Comparison of ENCODE assay signal across 8 mouse cellular contexts in genomic region chr3:89244158-89244981, GRCm38 (mm10). TPM values are rescaled to one million over a fixed set of nuclear protein-coding genes. Genes with fewer than 3 reads are reported as not detected.
DNase-seq lines count a peak whose midpoint lies in the region; ATAC-seq and TF ChIP-seq lines count a peak whose summit lies in the region.

No protein-coding gene starts in this region.

- no peak for TF ChIP-seq POLR2A in lung, adult 2 months (IDR thresholded peaks at IDR 0.05; ENCODE audit: borderline replicate concordance, extremely low read depth, low read depth, low read length)

- 0 out of 2 replicates have a peak, but pooled peaks have one; percentile 9 for ATAC-seq in heart, embryonic 15.5 days (replicated peaks; ENCODE audit: insufficient number of reproducible peaks, insufficient read depth, low FRiP score, low read depth)
- peak; percentile 43 for ATAC-seq in midbrain, embryonic 15.5 days (replicated peaks)

- 26% methylated on average over 25 of the region's 25 CpGs for WGBS in lung, adult 2 months
- WGBS in heart, embryonic 15.5 days: 14% methylated on average over 25 of the region's 25 CpGs
- WGBS in midbrain, embryonic 15.5 days: 8% methylated on average over 25 of the region's 25 CpGs

- H3K27me3 ChIP-seq in heart, embryonic 15.5 days: peaks cover 20% of the 10 kb centered on the region
- H3K27me3 ChIP-seq in midbrain, embryonic 15.5 days (replicated peaks): no peaks in the 10 kb centered on the region

- 0 out of 2 replicates have a peak, but pooled peaks have one; percentile 13 for TF ChIP-seq CTCF in lung, adult 2 months (IDR thresholded peaks at IDR 0.05; ENCODE audit: insufficient read depth, low read length)

- H3K4me2 ChIP-seq in heart, embryonic 15.5 days: peak overlapping the region; percentile 82
- H3K4me2 ChIP-seq in midbrain, embryonic 15.5 days: peak overlapping the region; percentile 92

- peak overlapping the region; percentile 29; the same call in 1 of the 2 replicates for H3K27ac ChIP-seq in heart, embryonic 15.5 days
- H3K27ac ChIP-seq in midbrain, embryonic 15.5 days: peak overlapping the region; percentile 97

- no peaks in the 10 kb centered on the region for H3K36me3 ChIP-seq in heart, embryonic 15.5 days
- peaks cover 28% of the 10 kb centered on the region for H3K36me3 ChIP-seq in midbrain, embryonic 15.5 days (replicated peaks)

- no peaks in the 10 kb centered on the region for H3K9me3 ChIP-seq in heart, embryonic 15.5 days (replicated peaks)
- no peaks in the 10 kb centered on the region for H3K9me3 ChIP-seq in midbrain, embryonic 15.5 days

- peak overlapping the region; percentile 32; the same call in 1 of the 2 replicates for H3K9ac ChIP-seq in heart, embryonic 15.5 days
- peak overlapping the region; percentile 53 for H3K9ac ChIP-seq in midbrain, embryonic 15.5 days

- H3K4me1 ChIP-seq in lung, adult 2 months (ENCODE audit: control insufficient read depth, insufficient read depth, low read length): peaks cover 8% of the 10 kb centered on the region; the same call in 1 of the 2 replicates
- H3K4me1 ChIP-seq in heart, embryonic 15.5 days (replicated peaks): peaks cover 40% of the 10 kb centered on the region
- H3K4me1 ChIP-seq in midbrain, embryonic 15.5 days: peaks cover 39% of the 10 kb centered on the region

- peak; percentile 32 for DNase-seq in lung, adult 2 months
- no peak for DNase-seq in lung, postnatal 25 days (ENCODE audit: low spot score)
- peak; percentile 76 for DNase-seq in cerebellum, adult 11-12 months
- peak; percentile 62 to 79 for DNase-seq in kidney, postnatal 36 days
- no peak for DNase-seq in adipocyte (ENCODE audit: low spot score)
- no peak for DNase-seq in ovary, postnatal 36 days (ENCODE audit: low spot score)

- peak overlapping the region; percentile 21 for H3K4me3 ChIP-seq in lung, adult 2 months (replicated peaks; ENCODE audit: extremely low read depth, low read depth, low read length)
- H3K4me3 ChIP-seq in heart, embryonic 15.5 days: peak overlapping the region; percentile 90
- H3K4me3 ChIP-seq in midbrain, embryonic 15.5 days: peak overlapping the region; percentile 78

RNA-seq across cellular contexts. Expression of gene Krtcap2, which starts 1.4 kb away (rescaled TPM):
- polyA plus RNA-seq in lung, adult 2 months (2012; rRNA removed): 189 and 252 TPM in 2 replicates
- polyA plus RNA-seq in heart, embryonic 15.5 days (2015; fragmentation: Nextera tagmentation; extraction: Ambion mirVana): 189 and 207 TPM in 2 replicates
- polyA plus RNA-seq in midbrain, embryonic 15.5 days (2015; fragmentation: Nextera tagmentation; extraction: Ambion mirVana): 177 and 185 TPM in 2 replicates

RNA-seq across cellular contexts. Expression of gene Trim46, which starts 1.7 kb away (rescaled TPM):
- polyA plus RNA-seq in lung, adult 2 months (2012; rRNA removed): 11.0 and 11.8 TPM in 2 replicates
- 0.79 and 2.2 TPM in 2 replicates for polyA plus RNA-seq in heart, embryonic 15.5 days (2015; fragmentation: Nextera tagmentation; extraction: Ambion mirVana)
- polyA plus RNA-seq in midbrain, embryonic 15.5 days (2015; fragmentation: Nextera tagmentation; extraction: Ambion mirVana): 95.9 and 97.9 TPM in 2 replicates

RNA-seq across cellular contexts. Expression of gene Dpm3, which starts 14.8 kb away (rescaled TPM):
- polyA plus RNA-seq in lung, adult 2 months (2012; rRNA removed): 411 and 476 TPM in 2 replicates
- polyA plus RNA-seq in heart, embryonic 15.5 days (2015; fragmentation: Nextera tagmentation; extraction: Ambion mirVana): 88.4 and 88.7 TPM in 2 replicates
- 65.8 and 69.1 TPM in 2 replicates for polyA plus RNA-seq in midbrain, embryonic 15.5 days (2015; fragmentation: Nextera tagmentation; extraction: Ambion mirVana)

RNA-seq across cellular contexts. Expression of gene Muc1, which starts 15.5 kb away (rescaled TPM):
- polyA plus RNA-seq in lung, adult 2 months (2012; rRNA removed): 294 and 354 TPM in 2 replicates
- 1.6 and 7.0 TPM in 2 replicates for polyA plus RNA-seq in heart, embryonic 15.5 days (2015; fragmentation: Nextera tagmentation; extraction: Ambion mirVana)
- polyA plus RNA-seq in midbrain, embryonic 15.5 days (2015; fragmentation: Nextera tagmentation; extraction: Ambion mirVana): 0.93 and 1.3 TPM in 2 replicates

RNA-seq across cellular contexts. Expression of gene Mtx1, which starts 17.5 kb away (rescaled TPM):
- 107 and 110 TPM in 2 replicates for polyA plus RNA-seq in lung, adult 2 months (2012; rRNA removed)
- polyA plus RNA-seq in heart, embryonic 15.5 days (2015; fragmentation: Nextera tagmentation; extraction: Ambion mirVana): 106 and 119 TPM in 2 replicates
- 159 and 161 TPM in 2 replicates for polyA plus RNA-seq in midbrain, embryonic 15.5 days (2015; fragmentation: Nextera tagmentation; extraction: Ambion mirVana)

Comparison
In these comparisons a context has a peak if more than half of its experiments do, and no peak if none do; other contexts are left out.
1. DNase-seq: peak in lung, adult 2 months (single experiment), cerebellum, adult 11-12 months (single experiment) and kidney, postnatal 36 days (2 of 2); none in lung, postnatal 25 days (single experiment), adipocyte (single experiment) and ovary, postnatal 36 days (single experiment).
2. H3K4me3 ChIP-seq: peak in every context shown above with its lines; median percentile 90 in heart, embryonic 15.5 days; 78 in midbrain, embryonic 15.5 days; 21 in lung, adult 2 months.